Mouse (Mus musculus) heart, embryonic 15.5 days (tissue): ENCODE data around the gene 1700021F07Rik. TPM values are rescaled to one million over a fixed set of nuclear protein-coding genes. Genes with fewer than 3 reads are reported as not detected.

Experiments
- ATAC-seq: fragments of 200-750 bp; cut with Nextera tagmentation; replicated peaks from 2 replicates; pipeline ENCODE4 v1.8.0; 2017; ENCODE audit warnings: low read depth, moderate TSS enrichment; ENCODE audit not compliant: insufficient number of reproducible peaks, insufficient read depth, low FRiP score
- H3K27ac ChIP-seq: fragments of 300-500 bp; sonication (generic); 2 replicates; pipeline ENCODE4 v1.5.1; 2015; ENCODE audit warnings: mild to moderate bottlenecking, inconsistent platforms
- H3K27me3 ChIP-seq: fragments of 300-500 bp; sonication (generic); 2 replicates; pipeline ENCODE4 v1.6.1; 2015; ENCODE audit warnings: inconsistent platforms
- H3K36me3 ChIP-seq: fragments of 300-500 bp; sonication (generic); 2 replicates; pipeline ENCODE4 v1.6.1; 2015; ENCODE audit warnings: mild to moderate bottlenecking, inconsistent platforms
- H3K4me1 ChIP-seq: fragments of 300-500 bp; sonication (generic); replicated peaks from 2 replicates; pipeline ENCODE4 v1.6.1; 2015; ENCODE audit warnings: inconsistent platforms
- H3K4me2 ChIP-seq: fragments of 300-500 bp; sonication (generic); 2 replicates; pipeline ENCODE4 v1.6.1; 2015; ENCODE audit warnings: inconsistent platforms, mild to moderate bottlenecking, moderate library complexity
- H3K4me3 ChIP-seq: fragments of 300-500 bp; sonication (generic); 2 replicates; pipeline ENCODE4 v1.5.1; 2015; ENCODE audit warnings: mild to moderate bottlenecking, inconsistent platforms
- H3K9ac ChIP-seq: fragments of 300-500 bp; sonication (generic); 2 replicates; pipeline ENCODE4 v1.6.1; 2015; ENCODE audit warnings: mild to moderate bottlenecking, inconsistent platforms
- H3K9me3 ChIP-seq: fragments of 300-500 bp; sonication (generic); replicated peaks from 2 replicates; pipeline ENCODE4 v1.6.1; 2016; ENCODE audit warnings: inconsistent platforms
- WGBS: fragments of 180-500 bp; shearing (Covaris S2); methylation state at CpG from one replicate; pipeline ENCODE4 v1.1.7; 2015; ENCODE audit warnings: mixed read lengths; 5-methylcytosine and 5-hydroxymethylcytosine counted together
- polyA plus RNA-seq: library from polyadenylated mRNA; unstranded; fragments of >200 nt; fragmentation: Nextera tagmentation; extraction: Ambion mirVana; gene quantifications from 2 replicates; pipeline ENCODE4 v1.2.1, GENCODE M21; 2015

1700021F07Rik gene
- polyA plus RNA-seq, 1 experiment from 2014 or later, result not detected

- 56% methylated on average over 7 of the region's 7 CpGs for WGBS
- ATAC-seq, result no peak
- H3K4me2 ChIP-seq, result no peak overlapping the region
- H3K4me3 ChIP-seq, result no peak overlapping the region
- H3K4me1 ChIP-seq, result no peaks in the 10 kb centered on the region
- no peak overlapping the region for H3K27ac ChIP-seq
- 0 out of 2 replicates have a peak, but pooled peaks cover 4% of the 10 kb centered on the region for H3K27me3 ChIP-seq
- H3K9me3 ChIP-seq, result no peaks in the 10 kb centered on the region
- no peaks in the 10 kb centered on the region for H3K36me3 ChIP-seq
- H3K9ac ChIP-seq, result no peak overlapping the region
Observed at GRCm38 (mm10) chr2:173563336-173563735, 41.0 kb downstream of the 1700021F07Rik start.

- Histone ChIP-seq H3K27ac (no peak overlapping the region), H3K27me3 (0 out of 2 replicates have a peak, but pooled peaks cover 4% of the 10 kb centered on the region), H3K4me1 (no peaks in the 10 kb centered on the region), H3K9ac (no peak overlapping the region), H3K4me2 (no peak overlapping the region), H3K9me3 (no peaks in the 10 kb centered on the region), H3K36me3 (no peaks in the 10 kb centered on the region), H3K4me3 (no peak overlapping the region)
- ATAC-seq, result no peak
- 65% methylated on average over 9 of the region's 9 CpGs for WGBS
Observed at GRCm38 (mm10) chr2:173564179-173564578, 41.8 kb downstream of the 1700021F07Rik start.

Other genes with a start within 250 kb of the 1700021F07Rik start
- gene Pmepa1, start 246.1 kb upstream of the 1700021F07Rik start, polyA plus RNA-seq, result 4.6 and 5.1 TPM in 2 replicates
- gene Ankrd60, start 55.8 kb downstream of the 1700021F07Rik start, polyA plus RNA-seq, result not detected in 2 replicates
- gene Rab22a, start 137.2 kb downstream of the 1700021F07Rik start, polyA plus RNA-seq, result 29.7 and 32.5 TPM in 2 replicates
- not detected in 2 replicates for gene 1700010B08Rik, start 196.8 kb downstream of the 1700021F07Rik start, polyA plus RNA-seq
- 8.0 and 9.8 TPM in 2 replicates for gene Vapb, start 214.9 kb downstream of the 1700021F07Rik start, polyA plus RNA-seq